Mouse (Mus musculus) kidney, embryonic 16.5 days (tissue): ENCODE data around the gene Tpx2. TPM values are rescaled to one million over a fixed set of nuclear protein-coding genes. Genes with fewer than 3 reads are reported as not detected.

Experiments used
- ATAC-seq: fragments of 200-750 bp; cut with Nextera tagmentation; 2 replicates; pipeline ENCODE4 v1.8.0; 2017; ENCODE audit warnings: moderate TSS enrichment; ENCODE audit not compliant: low FRiP score, low TSS enrichment
- H3K27ac ChIP-seq: fragments of 300-500 bp; sonication (generic); 2 replicates; pipeline ENCODE4 v1.5.1; 2014; ENCODE audit warnings: low read length
- H3K27me3 ChIP-seq: fragments of 300-500 bp; sonication (generic); 2 replicates; pipeline ENCODE4 v1.6.1; 2014; ENCODE audit warnings: low read length, control low read depth, mixed read lengths; ENCODE audit not compliant: insufficient read depth
- H3K36me3 ChIP-seq: fragments of 300-500 bp; sonication (generic); 2 replicates; pipeline ENCODE4 v1.6.1; 2014; ENCODE audit warnings: low read length, control low read depth, mixed read lengths; ENCODE audit not compliant: insufficient read depth
- H3K4me1 ChIP-seq: fragments of 300-500 bp; sonication (generic); 2 replicates; pipeline ENCODE4 v1.6.1; 2014; ENCODE audit warnings: low read length, control low read depth, mixed read lengths; ENCODE audit not compliant: insufficient read depth
- H3K4me2 ChIP-seq: fragments of 300-500 bp; sonication (generic); replicated peaks from 2 replicates; pipeline ENCODE4 v1.6.1; 2014; ENCODE audit warnings: low read depth, low read length
- H3K4me3 ChIP-seq: fragments of 300-500 bp; sonication (generic); 2 replicates; pipeline ENCODE4 v1.5.1; 2014; ENCODE audit warnings: mild to moderate bottlenecking, low read length
- H3K9ac ChIP-seq: fragments of 300-500 bp; sonication (generic); replicated peaks from 2 replicates; pipeline ENCODE4 v1.6.1; 2014; ENCODE audit warnings: low read length
- H3K9me3 ChIP-seq: fragments of 300-500 bp; sonication (generic); 2 replicates; pipeline ENCODE4 v1.6.1; 2016; ENCODE audit warnings: low read length, control low read depth
- WGBS: fragments of 180-500 bp; shearing (Covaris S2); extraction: QIAGEN DNeasy Blood & Tissue Kit; methylation state at CpG from one replicate; pipeline ENCODE4 v1.1.7; 2014; 5-methylcytosine and 5-hydroxymethylcytosine counted together
- polyA plus RNA-seq: library from polyadenylated mRNA; unstranded; fragments of >200 nt; fragmentation: Nextera tagmentation; extraction: Ambion mirVana; gene quantifications from 2 replicates; pipeline ENCODE4 v1.2.1, GENCODE M21; 2015

Tpx2 gene
- polyA plus RNA-seq, 1 experiment from 2014 or later, result 83.9 TPM

DNA sequence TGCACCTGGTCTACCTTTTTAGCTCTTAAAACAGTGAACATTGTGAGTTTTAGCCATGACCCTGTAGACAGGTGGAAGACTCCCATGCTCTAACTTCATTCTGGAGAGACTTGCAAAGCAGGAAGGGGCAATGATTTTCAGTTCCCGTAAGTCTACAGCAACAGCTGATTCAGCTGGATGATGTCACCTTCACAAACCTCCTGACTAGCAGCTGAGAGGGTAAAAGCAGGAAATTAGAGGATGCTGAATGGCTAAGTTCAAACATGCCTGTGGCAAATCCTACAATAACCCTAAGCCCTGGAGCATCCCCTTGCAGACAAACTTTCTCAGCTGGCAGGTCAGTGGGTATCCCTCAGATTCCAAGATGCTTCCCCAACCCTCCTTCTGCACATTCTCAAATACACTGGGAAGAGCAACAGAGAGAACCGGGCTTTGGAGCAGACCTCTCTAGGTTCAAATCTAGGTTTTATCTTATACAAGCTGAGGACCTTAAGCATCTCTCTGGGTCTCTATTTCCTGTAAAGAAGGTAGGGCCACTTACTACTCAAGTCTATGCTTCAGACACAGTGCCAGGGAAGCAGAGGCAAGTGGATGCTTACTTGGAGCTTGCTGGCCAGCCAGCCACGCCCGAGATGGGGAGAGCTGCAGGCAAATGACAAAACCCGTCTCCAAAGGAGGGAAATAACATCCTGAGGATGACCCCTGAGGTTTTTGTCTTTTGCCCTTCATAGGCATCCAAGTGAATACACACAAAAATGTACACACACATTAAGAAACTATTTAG is 37.4 kb upstream of the Tpx2 start:
- H3K4me3 ChIP-seq, result no peak overlapping the region
- ATAC-seq, result no peak
- peaks cover 37% of the 10 kb centered on the region for H3K4me1 ChIP-seq

DNA sequence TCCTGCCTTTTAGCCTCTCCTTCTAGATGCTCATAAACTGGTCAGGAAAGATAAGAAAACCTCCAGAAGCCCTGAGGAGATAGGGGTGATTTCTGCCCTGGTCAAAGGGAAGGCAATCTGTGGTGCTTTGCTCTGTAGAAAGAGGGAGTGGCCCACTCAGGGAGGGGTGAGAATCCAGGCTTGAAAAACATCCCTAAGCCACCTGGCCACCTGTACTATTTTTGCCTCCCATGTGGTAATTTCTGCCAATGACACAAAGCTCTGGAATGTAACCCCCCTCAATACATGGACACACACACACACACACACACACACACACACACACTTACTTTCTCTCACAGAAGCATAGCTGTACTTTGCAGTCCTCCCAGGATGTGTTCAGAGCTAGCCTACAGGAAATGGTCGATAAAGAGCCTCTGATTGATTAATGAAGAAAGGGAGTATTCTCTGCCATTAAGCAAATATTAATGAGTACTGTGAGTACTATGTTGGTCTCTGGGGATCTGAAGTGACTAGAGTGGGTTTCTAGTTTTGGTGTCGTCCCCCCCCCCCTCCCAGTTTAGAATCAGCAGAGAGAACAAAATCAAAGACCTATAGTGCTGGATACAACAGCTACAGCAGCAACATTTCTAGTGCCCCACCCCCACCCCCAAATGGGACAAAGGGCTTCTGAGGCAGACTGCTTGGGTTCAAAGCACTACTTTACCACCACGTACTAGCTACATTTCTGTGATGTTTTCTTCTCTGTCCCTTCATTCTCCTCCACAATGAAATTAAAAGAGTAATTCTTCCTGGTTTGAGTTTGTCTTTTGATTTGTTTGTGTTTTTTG is 36.2 kb upstream of the Tpx2 start:
- no peaks in the 10 kb centered on the region for H3K27me3 ChIP-seq
- no peaks in the 10 kb centered on the region for H3K36me3 ChIP-seq
- no peaks in the 10 kb centered on the region for H3K9me3 ChIP-seq
- 20% methylated on average over 3 of the region's 3 CpGs for WGBS
- no peak overlapping the region for H3K9ac ChIP-seq
- peaks cover 38% of the 10 kb centered on the region for H3K4me1 ChIP-seq
- peak overlapping the region; percentile 58 for H3K27ac ChIP-seq
- ATAC-seq, result peak; percentile 21; the same call in 1 of the 2 replicates
- no peak overlapping the region for H3K4me3 ChIP-seq
- no peak overlapping the region for H3K4me2 ChIP-seq

More for the DNA sequence above, 37.4 kb upstream of the Tpx2 start:
- no peak overlapping the region for H3K27ac ChIP-seq
- H3K27me3 ChIP-seq, result no peaks in the 10 kb centered on the region
- no peak overlapping the region for H3K4me2 ChIP-seq
- WGBS, result 74% methylated on average over 5 of the region's 5 CpGs
- no peaks in the 10 kb centered on the region for H3K9me3 ChIP-seq
- H3K36me3 ChIP-seq, result no peaks in the 10 kb centered on the region
- H3K9ac ChIP-seq, result no peak overlapping the region

DNA sequence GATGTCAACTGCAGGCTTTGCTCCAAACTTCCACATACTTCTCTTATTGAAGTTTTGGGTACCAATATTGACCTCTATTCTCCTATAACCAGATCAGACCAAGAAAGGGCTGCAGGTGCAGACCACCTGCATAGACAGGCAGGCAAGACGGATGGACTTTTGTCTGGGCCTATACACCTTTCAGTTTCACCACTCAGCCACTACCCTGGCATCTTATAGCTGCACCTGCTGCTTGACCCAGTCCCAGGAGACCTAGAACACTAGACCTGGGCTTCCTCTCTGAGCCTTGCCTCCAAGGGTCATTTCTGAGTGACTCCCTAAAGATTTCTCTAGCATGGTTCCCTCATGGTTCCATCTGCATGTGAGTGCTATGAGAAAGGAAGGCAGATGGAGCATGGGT is 34.5 kb upstream of the Tpx2 start:
- no peak for ATAC-seq
- no peak overlapping the region for H3K9ac ChIP-seq
- no peak overlapping the region for H3K4me2 ChIP-seq
- no peak overlapping the region for H3K4me3 ChIP-seq
- no peak overlapping the region for H3K27ac ChIP-seq
- no peaks in the 10 kb centered on the region for H3K36me3 ChIP-seq
- no peaks in the 10 kb centered on the region for H3K27me3 ChIP-seq
- no peaks in the 10 kb centered on the region for H3K9me3 ChIP-seq
- H3K4me1 ChIP-seq, result peaks cover 55% of the 10 kb centered on the region
- 100% methylated on average over 1 of the region's 1 CpGs for WGBS

DNA sequence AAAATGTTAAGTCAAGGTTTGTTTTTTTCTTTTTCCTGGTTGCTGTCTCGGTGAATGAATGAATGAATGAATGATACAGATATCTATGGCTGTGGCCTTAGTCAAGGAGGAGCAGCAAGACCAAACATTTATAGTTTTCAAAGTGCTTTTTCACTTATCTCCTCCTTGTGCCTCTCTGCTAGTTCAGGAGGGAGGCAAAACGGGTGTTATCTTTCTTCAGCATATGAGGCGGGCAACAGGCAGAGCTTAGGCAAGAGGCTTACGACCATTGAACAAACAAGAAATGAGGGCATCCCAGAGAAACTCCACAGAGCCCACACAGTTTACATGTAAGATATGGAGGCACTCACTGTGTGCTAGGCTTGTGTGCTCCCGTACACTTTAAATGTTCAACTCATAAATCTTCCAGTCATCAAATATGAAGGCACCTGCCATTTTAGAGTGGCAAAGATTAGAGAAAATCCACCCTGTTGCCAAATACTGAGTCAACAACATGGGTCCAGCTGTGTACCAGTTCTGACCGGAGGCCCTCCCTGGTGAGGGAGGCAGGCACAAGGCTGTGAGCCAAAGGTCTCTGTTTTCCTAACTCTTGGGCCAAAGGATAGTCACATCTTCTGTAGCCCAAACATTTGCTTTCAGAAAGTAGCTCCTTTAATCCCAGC is 33.4 kb upstream of the Tpx2 start:
- H3K36me3 ChIP-seq, result peaks cover 5% of the 10 kb centered on the region
- no peak overlapping the region for H3K4me3 ChIP-seq
- H3K4me1 ChIP-seq, result peaks cover 66% of the 10 kb centered on the region
- WGBS, result 72% methylated on average over 6 of the region's 6 CpGs
- no peak for ATAC-seq
- H3K9me3 ChIP-seq, result peaks cover 5% of the 10 kb centered on the region; the same call in 1 of the 2 replicates
- no peak overlapping the region for H3K4me2 ChIP-seq
- no peak overlapping the region for H3K27ac ChIP-seq
- no peaks in the 10 kb centered on the region for H3K27me3 ChIP-seq
- no peak overlapping the region for H3K9ac ChIP-seq

DNA sequence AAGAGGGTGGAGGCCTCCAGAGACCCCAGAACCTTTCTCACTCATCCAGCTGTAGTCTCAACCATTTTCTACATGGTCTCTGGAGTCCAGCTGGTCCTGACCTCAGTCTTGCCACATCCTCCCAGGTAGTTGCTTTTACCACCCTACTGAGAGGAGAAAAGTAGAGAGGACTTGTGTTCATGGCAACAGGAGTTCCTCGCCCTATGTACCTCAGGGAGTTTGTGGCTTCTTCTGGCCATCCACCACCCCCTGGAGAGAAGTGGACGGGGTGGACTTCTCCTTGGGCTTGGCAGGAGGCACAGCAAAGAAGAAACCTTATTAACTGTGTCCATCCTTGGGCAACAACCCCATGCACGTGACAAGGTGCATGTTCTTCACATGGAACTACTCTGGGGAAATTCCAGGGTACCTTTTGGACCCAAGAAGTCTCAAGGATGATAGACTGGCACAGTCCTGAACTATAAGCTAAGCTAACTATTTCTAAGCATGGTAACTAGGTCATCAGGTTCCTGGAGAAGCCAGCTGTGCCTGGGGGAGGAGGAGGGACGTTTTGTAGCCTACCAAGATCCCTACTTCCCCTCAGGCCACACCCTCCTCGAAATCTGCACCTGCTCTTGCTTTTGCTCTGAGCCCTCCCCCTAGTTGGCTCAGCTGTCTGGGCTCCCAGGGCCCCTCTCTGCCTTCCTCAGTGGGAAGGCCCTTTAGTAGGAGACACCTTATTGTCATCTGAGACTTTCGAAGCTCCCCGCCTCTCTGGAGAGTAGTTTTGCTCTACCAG is 31.7 kb upstream of the Tpx2 start:
- ATAC-seq, result no peak
- peaks cover 75% of the 10 kb centered on the region for H3K4me1 ChIP-seq
- WGBS, result 67% methylated on average over 7 of the region's 7 CpGs

DNA sequence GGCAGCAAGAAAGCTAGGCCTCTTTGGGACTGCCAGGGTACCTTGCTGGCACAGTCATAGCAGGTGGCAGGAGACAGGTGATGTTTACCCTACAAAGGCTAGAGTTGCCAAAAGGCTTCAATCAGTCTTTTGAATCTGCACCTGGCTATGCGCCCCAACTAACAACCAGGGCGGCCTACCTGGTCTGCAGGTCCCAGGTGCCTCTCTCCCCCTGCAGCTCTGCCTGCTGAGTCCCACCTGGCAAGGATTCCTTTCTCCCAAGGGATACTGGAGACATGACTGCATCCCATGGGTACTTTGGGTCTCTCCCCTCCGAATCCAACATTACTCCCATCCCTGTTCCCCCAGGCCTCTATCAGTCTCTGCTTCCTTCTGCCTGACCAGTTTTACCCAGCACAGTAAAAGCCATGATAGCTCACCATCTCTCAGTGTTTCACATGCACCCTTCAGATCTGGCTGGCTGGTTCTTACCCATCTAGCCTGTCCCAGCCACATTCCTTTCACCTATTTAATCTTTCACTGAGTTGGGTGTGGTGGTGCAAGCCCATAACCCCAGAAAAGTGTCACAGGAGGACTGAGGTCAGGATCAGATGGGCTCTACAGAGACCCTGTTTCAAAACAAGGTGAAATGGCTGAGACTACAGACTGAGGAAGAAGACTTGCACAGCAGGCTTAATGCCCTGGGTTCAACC is 31.0 kb upstream of the Tpx2 start:
- Histone ChIP-seq H3K27ac (peak overlapping the region; percentile 54), H3K9me3 (peaks cover 6% of the 10 kb centered on the region; the same call in 1 of the 2 replicates), H3K27me3 (no peaks in the 10 kb centered on the region), H3K4me3 (no peak overlapping the region), H3K4me2 (no peak overlapping the region), H3K9ac (0 out of 2 replicates have a peak overlapping the region, but pooled peaks have one; percentile 1), H3K36me3 (peaks cover 14% of the 10 kb centered on the region), H3K4me1 (peaks cover 75% of the 10 kb centered on the region)
- WGBS, result 75% methylated on average over 3 of the region's 3 CpGs
- ATAC-seq, result no peak

More for the DNA sequence above, 31.7 kb upstream of the Tpx2 start:
- H3K9ac ChIP-seq, result no peak overlapping the region
- no peak overlapping the region for H3K4me3 ChIP-seq
- peaks cover 14% of the 10 kb centered on the region for H3K36me3 ChIP-seq
- H3K27ac ChIP-seq, result peak overlapping the region; percentile 14; the same call in 1 of the 2 replicates
- peaks cover 6% of the 10 kb centered on the region; the same call in 1 of the 2 replicates for H3K9me3 ChIP-seq
- H3K27me3 ChIP-seq, result no peaks in the 10 kb centered on the region
- H3K4me2 ChIP-seq, result no peak overlapping the region

DNA sequence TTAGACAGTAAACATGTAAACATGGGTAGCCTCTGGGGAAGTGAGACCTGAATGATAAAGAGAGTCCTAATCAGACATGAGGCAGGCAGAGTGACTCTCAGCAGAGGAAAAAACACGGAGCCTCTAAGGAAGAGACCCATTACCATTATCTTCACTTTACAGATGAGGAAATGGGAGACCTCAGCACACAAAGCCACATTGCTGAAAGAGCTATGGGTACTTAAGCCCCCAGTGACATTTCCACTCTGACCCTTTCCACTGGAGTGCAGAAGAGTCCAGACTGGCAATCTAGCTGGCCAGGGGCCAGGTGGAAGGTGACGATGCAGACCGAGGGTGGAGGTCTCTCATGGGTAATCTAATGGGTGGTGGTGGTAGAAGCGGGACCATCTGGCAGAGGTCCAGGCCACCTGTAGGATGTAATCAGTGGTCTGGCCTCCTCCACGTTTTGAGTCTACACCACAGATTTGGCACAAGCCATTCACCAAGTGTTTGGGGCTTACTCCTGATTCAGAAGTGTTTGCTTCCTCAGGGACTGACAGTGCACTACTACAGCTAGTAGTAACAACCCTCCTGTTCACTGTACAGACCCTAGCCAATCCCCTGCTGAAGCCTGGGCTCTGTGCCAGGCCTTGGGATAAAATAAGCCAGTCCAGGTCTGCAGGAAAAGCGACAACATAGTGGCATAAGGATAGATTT is 30.0 kb upstream of the Tpx2 start:
- ATAC-seq, result no peak; the same call in 1 of the 2 replicates
- 46% methylated on average over 6 of the region's 6 CpGs for WGBS
- Histone ChIP-seq H3K27me3 (no peaks in the 10 kb centered on the region), H3K4me1 (peaks cover 76% of the 10 kb centered on the region), H3K4me2 (no peak overlapping the region), H3K4me3 (no peak overlapping the region), H3K36me3 (peaks cover 14% of the 10 kb centered on the region), H3K27ac (peak overlapping the region; percentile 85), H3K9me3 (peaks cover 6% of the 10 kb centered on the region; the same call in 1 of the 2 replicates), H3K9ac (peak overlapping the region; percentile 40; the same call in 1 of the 2 replicates)

DNA sequence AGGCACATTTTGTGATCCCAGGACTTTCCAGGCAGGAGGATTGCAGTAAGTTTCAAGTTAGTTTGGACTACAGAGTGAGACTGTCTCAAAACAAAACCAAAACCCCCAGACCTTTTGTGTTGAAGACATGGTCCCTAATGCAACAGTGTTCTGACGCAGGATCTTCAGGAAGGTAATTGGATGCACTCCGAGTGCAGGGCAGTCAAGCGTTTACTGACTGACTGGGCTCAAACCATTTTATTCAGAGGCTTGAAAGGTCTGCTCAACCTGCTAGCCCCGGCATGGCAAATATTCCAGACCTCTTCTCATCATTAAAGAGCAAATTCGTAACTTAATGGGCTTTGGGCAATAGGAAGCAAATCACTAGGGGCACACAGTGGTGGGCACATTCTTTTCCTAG is 29.1 kb upstream of the Tpx2 start:
- Histone ChIP-seq H3K27me3 (no peaks in the 10 kb centered on the region), H3K9me3 (peaks cover 6% of the 10 kb centered on the region; the same call in 1 of the 2 replicates), H3K4me1 (peaks cover 78% of the 10 kb centered on the region), H3K36me3 (peaks cover 14% of the 10 kb centered on the region), H3K4me3 (no peak overlapping the region), H3K4me2 (no peak overlapping the region), H3K9ac (no peak overlapping the region), H3K27ac (peak overlapping the region; percentile 85)
- 53% methylated on average over 5 of the region's 5 CpGs for WGBS
- ATAC-seq, result no peak
